Mouse (Mus musculus): ENCODE results near the gene Acbd6. TPM values are rescaled to one million over a fixed set of nuclear protein-coding genes. Genes with fewer than 3 reads are reported as not detected.

The Acbd6 gene
- total and polyA plus RNA-seq, 3 experiments: 102 to 270 (median 145) TPM

GRCm38 (mm10) chr1:155693443-155693842 is 135.5 kb downstream of the Acbd6 start:
- no peak overlapping the region for H3K27ac ChIP-seq (ENCODE audit: control insufficient read depth, low read depth, low read length)
- TF ChIP-seq HCFC1 (IDR thresholded peaks at IDR 0.05; ENCODE audit: low read depth, low read length): no peak
- no peaks in the 10 kb centered on the region for H3K79me2 ChIP-seq (ENCODE audit: control insufficient read depth, insufficient read depth, low read length, poor library complexity)
- no peak overlapping the region for H3K4me3 ChIP-seq (ENCODE audit: control insufficient read depth in 1 of 2, insufficient read depth in 1 of 2, low read depth in 2 of 2, low read length in 2 of 2)
- H3K4me1 ChIP-seq (ENCODE audit: control insufficient read depth in 1 of 2, insufficient read depth in 2 of 2, low read length in 2 of 2): no peaks in the 10 kb centered on the region
- no peaks in the 10 kb centered on the region for H3K36me3 ChIP-seq (ENCODE audit: control insufficient read depth in 1 of 2, insufficient read depth in 2 of 2, low read length in 2 of 2)
- no peaks in the 10 kb centered on the region for H3K27me3 ChIP-seq (ENCODE audit: control insufficient read depth in 1 of 2, insufficient read depth in 2 of 2, low read length in 2 of 2)
- no peak for DNase-seq (ENCODE audit: low read depth, low spot score)
- no peaks in the 10 kb centered on the region for H3K9me3 ChIP-seq (replicated peaks; ENCODE audit: insufficient read depth, low read length)
- no peak overlapping the region for H3K9ac ChIP-seq (ENCODE audit: control insufficient read depth, low read depth, low read length, poor library complexity, severe bottlenecking)

GRCm38 (mm10) chr1:155698373-155699159 is 140.6 kb downstream of the Acbd6 start:
- Histone ChIP-seq H3K27me3 (ENCODE audit: control insufficient read depth in 1 of 2, insufficient read depth in 2 of 2, low read length in 2 of 2) (no peaks in the 10 kb centered on the region), H3K4me3 (ENCODE audit: control insufficient read depth in 1 of 2, insufficient read depth in 1 of 2, low read depth in 2 of 2, low read length in 2 of 2) (no peak overlapping the region), H3K9ac (ENCODE audit: control insufficient read depth, low read depth, low read length, poor library complexity, severe bottlenecking) (no peak overlapping the region), H3K27ac (ENCODE audit: control insufficient read depth, low read depth, low read length) (no peak overlapping the region), H3K9me3 (replicated peaks; ENCODE audit: insufficient read depth, low read length) (no peaks in the 10 kb centered on the region), H3K79me2 (ENCODE audit: control insufficient read depth, insufficient read depth, low read length, poor library complexity) (no peaks in the 10 kb centered on the region), H3K4me1 (ENCODE audit: control insufficient read depth in 1 of 2, insufficient read depth in 2 of 2, low read length in 2 of 2) (no peaks in the 10 kb centered on the region), H3K36me3 (ENCODE audit: control insufficient read depth in 1 of 2, insufficient read depth in 2 of 2, low read length in 2 of 2) (no peaks in the 10 kb centered on the region)
- DNase-seq (ENCODE audit: low read depth, low spot score): no peak
- TF ChIP-seq GATA1 (IDR thresholded peaks at IDR 0.05; ENCODE audit: low read depth, low read length) (no peak), SMC3 (IDR thresholded peaks at IDR 0.05; ENCODE audit: low read depth, low read length) (no peak), POLR2A (IDR thresholded peaks at IDR 0.05; ENCODE audit: control insufficient read depth in 1 of 2, insufficient read depth in 1 of 2, low read depth in 1 of 2, low read length in 2 of 2, poor library complexity in 1 of 2) (no peak), JUND (IDR thresholded peaks at IDR 0.05; ENCODE audit: low read depth, low read length) (no peak), NELFE (IDR thresholded peaks at IDR 0.05; ENCODE audit: low read depth, low read length) (no peak), NRF1 (IDR thresholded peaks at IDR 0.05; ENCODE audit: insufficient read depth, low read depth, low read length, poor library complexity, severe bottlenecking) (no peak), ZNF384 (IDR thresholded peaks at IDR 0.05; ENCODE audit: low read depth, low read length) (no peak), TBP (IDR thresholded peaks at IDR 0.05; ENCODE audit: low read depth, low read length) (no peak), CHD1 (IDR thresholded peaks at IDR 0.05; ENCODE audit: low read depth, low read length) (no peak), MYC (IDR thresholded peaks at IDR 0.05; ENCODE audit: low read depth, low read length) (no peak), BHLHE40 (IDR thresholded peaks at IDR 0.05; ENCODE audit: borderline replicate concordance, low read depth, low read length) (no peak), ETS1 (IDR thresholded peaks at IDR 0.05; ENCODE audit: low read depth, low read length) (no peak), ZC3H11A (IDR thresholded peaks at IDR 0.05; ENCODE audit: low read depth, low read length) (no peak)

DNA sequence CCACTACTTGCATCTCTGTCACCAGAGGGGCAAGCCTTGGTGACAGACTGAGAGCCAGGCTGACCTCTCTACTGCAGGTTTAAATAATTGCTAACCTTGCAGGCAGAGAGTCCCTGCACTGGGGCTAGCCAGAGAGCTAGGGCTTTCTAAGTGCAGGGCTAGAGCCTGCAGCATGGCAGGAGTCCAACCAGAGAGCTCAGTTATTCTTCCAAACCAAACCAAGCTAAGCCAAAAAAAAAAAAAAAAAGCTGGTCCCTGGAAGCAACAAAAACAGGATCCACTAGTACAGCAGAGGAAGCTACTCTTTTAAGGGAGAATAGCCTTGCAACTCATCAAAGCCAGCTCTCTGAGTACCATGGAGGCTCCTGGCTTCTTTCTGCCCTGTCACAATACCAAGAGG is 143.0 kb downstream of the Acbd6 start:
- no peaks in the 10 kb centered on the region for H3K27me3 ChIP-seq (ENCODE audit: control insufficient read depth in 1 of 2, insufficient read depth in 2 of 2, low read length in 2 of 2)
- H3K27ac ChIP-seq (ENCODE audit: control insufficient read depth, low read depth, low read length): no peak overlapping the region
- H3K79me2 ChIP-seq (ENCODE audit: control insufficient read depth, insufficient read depth, low read length, poor library complexity): no peaks in the 10 kb centered on the region
- no peak for DNase-seq (ENCODE audit: low read depth, low spot score)
- H3K9ac ChIP-seq (ENCODE audit: control insufficient read depth, low read depth, low read length, poor library complexity, severe bottlenecking): no peak overlapping the region
- no peaks in the 10 kb centered on the region for H3K36me3 ChIP-seq (ENCODE audit: control insufficient read depth in 1 of 2, insufficient read depth in 2 of 2, low read length in 2 of 2)
- H3K4me3 ChIP-seq (ENCODE audit: control insufficient read depth in 1 of 2, insufficient read depth in 1 of 2, low read depth in 2 of 2, low read length in 2 of 2): no peak overlapping the region
- no peaks in the 10 kb centered on the region for H3K4me1 ChIP-seq (ENCODE audit: control insufficient read depth in 1 of 2, insufficient read depth in 2 of 2, low read length in 2 of 2)
- no peaks in the 10 kb centered on the region for H3K9me3 ChIP-seq (replicated peaks; ENCODE audit: insufficient read depth, low read length)
- no peak for TF ChIP-seq MAX (IDR thresholded peaks at IDR 0.05; ENCODE audit: low read length)
- no peak for TF ChIP-seq JUND (IDR thresholded peaks at IDR 0.05; ENCODE audit: low read depth, low read length)
- no peak for TF ChIP-seq NRF1 (IDR thresholded peaks at IDR 0.05; ENCODE audit: insufficient read depth, low read depth, low read length, poor library complexity, severe bottlenecking)
- TF ChIP-seq USF2 (IDR thresholded peaks at IDR 0.05; ENCODE audit: borderline replicate concordance in 1 of 2, insufficient read depth in 1 of 2, low read depth in 1 of 2, low read length in 2 of 2): no peak
- no peak for TF ChIP-seq NELFE (IDR thresholded peaks at IDR 0.05; ENCODE audit: low read depth, low read length)
- TF ChIP-seq ZMIZ1 (IDR thresholded peaks at IDR 0.05; ENCODE audit: low read depth, low read length): no peak
- TF ChIP-seq UBTF (IDR thresholded peaks at IDR 0.05; ENCODE audit: borderline replicate concordance, insufficient read depth, low read depth, low read length): no peak
- no peak for TF ChIP-seq BHLHE40 (IDR thresholded peaks at IDR 0.05; ENCODE audit: borderline replicate concordance, low read depth, low read length)
- TF ChIP-seq KAT2A (conservative IDR thresholded peaks at IDR 0.05; ENCODE audit: low read depth, low read length): no peak
- TF ChIP-seq GABPA (IDR thresholded peaks at IDR 0.05; ENCODE audit: low read depth, low read length): no peak
- TF ChIP-seq MAFK (IDR thresholded peaks at IDR 0.05; ENCODE audit: borderline replicate concordance, low read depth, low read length): no peak
- TF ChIP-seq POLR2AphosphoS2 (IDR thresholded peaks at IDR 0.05; ENCODE audit: low read length): no peak
- TF ChIP-seq ZKSCAN1 (IDR thresholded peaks at IDR 0.05; ENCODE audit: low read depth, low read length): no peak
- no peak for TF ChIP-seq ZC3H11A (IDR thresholded peaks at IDR 0.05; ENCODE audit: low read depth, low read length)
- TF ChIP-seq TAL1 (IDR thresholded peaks at IDR 0.05; ENCODE audit: low read length): no peak
